Mouse (Mus musculus) adrenal gland, postnatal 36 days (tissue): ENCODE results near the gene Gm10073. TPM values are rescaled to one million over a fixed set of nuclear protein-coding genes. Genes with fewer than 3 reads are reported as not detected.

ENCODE experiments used
- DNase-seq, 2 experiments: peaks; one replicate each; pipeline ENCODE4 v3.0.0; 2021; ENCODE audit warnings: mixed read lengths in 1 of 2
- total RNA-seq, 2 experiments: library from RNA; stranded (reverse); gene quantifications; 2 replicates each; pipeline ENCODE4 v1.2.3; 2021

The Gm10073 gene
- total RNA-seq, 2 experiments from 2014 or later: 132 to 140 TPM

GRCm38 (mm10) chr8:106556068-106556645, 17.1 kb downstream of the Gm10073 start:
- no peak for DNase-seq

- DNase-seq: no peak
Measured at GRCm38 (mm10) chr8:106554011-106554410, 19.2 kb downstream of the Gm10073 start.

- DNase-seq: no peak
Measured at GRCm38 (mm10) chr8:106550906-106551305, 22.4 kb downstream of the Gm10073 start.

GRCm38 (mm10) chr8:106548366-106548936, 24.8 kb downstream of the Gm10073 start:
- no peak for DNase-seq

GRCm38 (mm10) chr8:106546746-106547145, 26.5 kb downstream of the Gm10073 start:
- DNase-seq: no peak

- no peak for DNase-seq
Measured at GRCm38 (mm10) chr8:106545149-106545548, 28.1 kb downstream of the Gm10073 start.

- no peak for DNase-seq
Measured at GRCm38 (mm10) chr8:106543043-106543442, 30.2 kb downstream of the Gm10073 start.

GRCm38 (mm10) chr8:106541002-106541401, 32.3 kb downstream of the Gm10073 start:
- no peak for DNase-seq

GRCm38 (mm10) chr8:106539193-106539592, 34.1 kb downstream of the Gm10073 start:
- DNase-seq: no peak

- DNase-seq: no peak
Measured at GRCm38 (mm10) chr8:106535448-106535847, 37.8 kb downstream of the Gm10073 start.

GRCm38 (mm10) chr8:106534449-106534848, 38.8 kb downstream of the Gm10073 start:
- peak; percentile 46 to 70 for DNase-seq

- DNase-seq: no peak
Measured at GRCm38 (mm10) chr8:106533709-106534108, 39.6 kb downstream of the Gm10073 start.

- DNase-seq: peak; percentile 29 to 35
Measured at GRCm38 (mm10) chr8:106530566-106530965, 42.7 kb downstream of the Gm10073 start.

GRCm38 (mm10) chr8:106529885-106530482, 43.3 kb downstream of the Gm10073 start:
- peak; percentile 10 to 13 for DNase-seq

- no peak for DNase-seq
Measured at GRCm38 (mm10) chr8:106528596-106529249, 44.5 kb downstream of the Gm10073 start.

- peak; percentile 46 to 47 for DNase-seq
Measured at GRCm38 (mm10) chr8:106527241-106528036, 45.8 kb downstream of the Gm10073 start.

GRCm38 (mm10) chr8:106526725-106527124, 46.5 kb downstream of the Gm10073 start:
- DNase-seq: no peak

Other genes with a start within 250 kb of the Gm10073 start
- gene Smpd3, start 235.5 kb downstream of the Gm10073 start, total RNA-seq: 10 to 100 TPM in 1 of 2 experiments, 1 to 10 TPM in 1; 9.2 to 11.8 TPM
- gene Zfp90, start 158.1 kb downstream of the Gm10073 start, total RNA-seq: 1 to 10 TPM; 4.7 to 5.4 TPM
- not detected for gene 6030452D12Rik, start 72.9 kb downstream of the Gm10073 start, total RNA-seq
- under 1 TPM; 0.23 to 0.86 TPM for gene Cdh3, start 62.6 kb downstream of the Gm10073 start, total RNA-seq
- not detected for gene Cdh1, start 29.9 kb upstream of the Gm10073 start, total RNA-seq
- gene Tango6, start 109.6 kb upstream of the Gm10073 start, total RNA-seq: 10 to 100 TPM in 1 of 2 experiments, 1 to 10 TPM in 1; 8.2 to 11.1 TPM